Mouse (Mus musculus): Measurements from ENCODE around the gene Zfp994. TPM values are rescaled to one million over a fixed set of nuclear protein-coding genes. Genes with fewer than 3 reads are reported as not detected.

Gene Zfp994
- 2.4 and 3.0 TPM in 2 replicates for polyA plus RNA-seq (2015; fragmentation: Nextera tagmentation; extraction: Ambion mirVana)

GRCm38 (mm10) chr17:22225422-22226012 is at the start of gene Zfp994:
Zfp994 (minus strand) TSS chr17:22225616.

GRCm38 (mm10) chr17:22165722-22166294 is 59.6 kb downstream of the Zfp994 start, which contains the start of gene Zfp947:
Zfp947 (minus strand) TSS chr17:22166190.

Other genes starting within 250 kb of the Zfp994 start
- gene Zfp947, start 59.4 kb downstream of the Zfp994 start, polyA plus RNA-seq (2015; fragmentation: Nextera tagmentation; extraction: Ambion mirVana) = 0.83 and 1.0 TPM in 2 replicates
- gene CT030661.1, start 89.2 kb upstream of the Zfp994 start, polyA plus RNA-seq (2015; fragmentation: Nextera tagmentation; extraction: Ambion mirVana) = 9.2 and 9.7 TPM in 2 replicates
- gene Zfp944, start 135.8 kb upstream of the Zfp994 start, polyA plus RNA-seq (2015; fragmentation: Nextera tagmentation; extraction: Ambion mirVana) = 8.2 TPM in 2 replicates
- gene Zfp758, start 135.8 kb upstream of the Zfp994 start, polyA plus RNA-seq (2015; fragmentation: Nextera tagmentation; extraction: Ambion mirVana) = 8.0 and 8.4 TPM in 2 replicates
- 23.3 and 23.5 TPM in 2 replicates for gene Zfp946, start 198.6 kb upstream of the Zfp994 start, polyA plus RNA-seq (2015; fragmentation: Nextera tagmentation; extraction: Ambion mirVana)

Measured in neural tube, postnatal 0 days (tissue).